In genomic region chr8:64204801-64205311, GRCm38 (mm10) we compare ENCODE assay signal across 7 mouse cellular contexts. TPM values are rescaled to one million over a fixed set of nuclear protein-coding genes. Genes with fewer than 3 reads are reported as not detected.
DNase-seq lines count a peak whose midpoint lies in the region; ATAC-seq and TF ChIP-seq lines count a peak whose summit lies in the region.

No protein-coding gene starts in this region.

- H3K4me3 ChIP-seq in E14TG2a.4 (replicated peaks; ENCODE audit: low read length), result peak overlapping the region; percentile 79
- H3K4me3 ChIP-seq in hindbrain, embryonic 11.5 days (ENCODE audit: low read depth, low read length), result peak overlapping the region; percentile 62
- H3K4me3 ChIP-seq in liver, embryonic 13.5 days (replicated peaks), result peak overlapping the region; percentile 53
- peak overlapping the region; percentile 60 for H3K4me3 ChIP-seq in neural tube, embryonic 14.5 days (ENCODE audit: low read depth, low read length)

- under 1% methylated on average over 19 of the region's 19 CpGs for WGBS in hindbrain, embryonic 11.5 days
- under 1% methylated on average over 19 of the region's 19 CpGs for WGBS in liver, embryonic 13.5 days (ENCODE audit: insufficient replicate concordance)
- WGBS in neural tube, embryonic 14.5 days, result under 1% methylated on average over 19 of the region's 19 CpGs

- no peaks in the 10 kb centered on the region for H3K9me3 ChIP-seq in E14TG2a.4 (ENCODE audit: low read length)
- no peaks in the 10 kb centered on the region for H3K9me3 ChIP-seq in hindbrain, embryonic 11.5 days (ENCODE audit: control insufficient read depth, low read length)
- no peaks in the 10 kb centered on the region for H3K9me3 ChIP-seq in liver, embryonic 13.5 days (replicated peaks)
- no peaks in the 10 kb centered on the region for H3K9me3 ChIP-seq in neural tube, embryonic 14.5 days (ENCODE audit: control insufficient read depth, low read length)

- peak overlapping the region; percentile 58 for H3K9ac ChIP-seq in hindbrain, embryonic 11.5 days (ENCODE audit: low read depth, low read length)
- no peak overlapping the region for H3K9ac ChIP-seq in liver, embryonic 13.5 days
- H3K9ac ChIP-seq in neural tube, embryonic 14.5 days (replicated peaks; ENCODE audit: low read depth, low read length), result peak overlapping the region; percentile 63

- peaks cover 34% of the 10 kb centered on the region for H3K4me1 ChIP-seq in E14TG2a.4 (replicated peaks; ENCODE audit: low read depth, low read length)
- H3K4me1 ChIP-seq in hindbrain, embryonic 11.5 days (replicated peaks; ENCODE audit: control insufficient read depth, insufficient read depth, low read length), result no peaks in the 10 kb centered on the region; the same call in 1 of the 2 replicates
- no peaks in the 10 kb centered on the region for H3K4me1 ChIP-seq in liver, embryonic 13.5 days (replicated peaks)
- H3K4me1 ChIP-seq in neural tube, embryonic 14.5 days (ENCODE audit: control insufficient read depth, insufficient read depth, low read length), result no peaks in the 10 kb centered on the region

- no peak for TF ChIP-seq CTCF in E14TG2a.4 (conservative IDR thresholded peaks at IDR 0.05; ENCODE audit: low read length)

- H3K36me3 ChIP-seq in E14TG2a.4 (ENCODE audit: insufficient read depth, low read length), result no peaks in the 10 kb centered on the region
- no peaks in the 10 kb centered on the region for H3K36me3 ChIP-seq in hindbrain, embryonic 11.5 days (ENCODE audit: control insufficient read depth, insufficient read depth, low read length)
- no peaks in the 10 kb centered on the region for H3K36me3 ChIP-seq in liver, embryonic 13.5 days
- H3K36me3 ChIP-seq in neural tube, embryonic 14.5 days (ENCODE audit: control insufficient read depth, insufficient read depth, low read length), result no peaks in the 10 kb centered on the region

- peak overlapping the region; percentile 98 for H3K4me2 ChIP-seq in hindbrain, embryonic 11.5 days (replicated peaks; ENCODE audit: low read depth, low read length)
- peak overlapping the region; percentile 68 for H3K4me2 ChIP-seq in liver, embryonic 13.5 days
- peak overlapping the region; percentile 98 for H3K4me2 ChIP-seq in neural tube, embryonic 14.5 days (ENCODE audit: low read depth, low read length)

- peak; percentile 38 for DNase-seq in ES-CJ7 (ENCODE audit: low read depth, low spot score)
- peak; percentile 45 for DNase-seq in embryo, embryonic 11 days
- DNase-seq in hindbrain, embryonic 11.5 days (ENCODE audit: low spot score), result peak; percentile 55
- DNase-seq in liver, embryonic 13.5 days, result no peak
- DNase-seq in T-cell, adult 2 months (ENCODE audit: low spot score), result no peak

- H3K27ac ChIP-seq in hindbrain, embryonic 11.5 days (ENCODE audit: low read depth, low read length), result no peak overlapping the region
- H3K27ac ChIP-seq in liver, embryonic 13.5 days, result no peak overlapping the region
- H3K27ac ChIP-seq in neural tube, embryonic 14.5 days (ENCODE audit: low read depth, low read length), result no peak overlapping the region

- ATAC-seq in hindbrain, embryonic 11.5 days (ENCODE audit: low FRiP score), result peak; percentile 51
- ATAC-seq in liver, embryonic 13.5 days (ENCODE audit: low read depth), result no peak
- ATAC-seq in neural tube, embryonic 14.5 days (ENCODE audit: low read depth), result peak; percentile 44

- H3K27me3 ChIP-seq in E14TG2a.4 (ENCODE audit: insufficient read depth, low read length), result peaks cover 42% of the 10 kb centered on the region
- H3K27me3 ChIP-seq in hindbrain, embryonic 11.5 days (ENCODE audit: control insufficient read depth, insufficient read depth, low read length), result peaks cover 5% of the 10 kb centered on the region
- H3K27me3 ChIP-seq in liver, embryonic 13.5 days, result peaks cover 42% of the 10 kb centered on the region
- no peaks in the 10 kb centered on the region for H3K27me3 ChIP-seq in neural tube, embryonic 14.5 days (ENCODE audit: control insufficient read depth, insufficient read depth, low read length)

RNA-seq across cellular contexts. Expression of gene Tll1, which starts 1.2 kb away (rescaled TPM):
- polyA plus RNA-seq in hindbrain, embryonic 11.5 days (2014; fragmentation: Nextera tagmentation; extraction: Ambion mirVana), result 1.3 and 1.6 TPM in 2 replicates
- 0.08 and 0.13 TPM in 2 replicates for polyA plus RNA-seq in liver, embryonic 13.5 days (2015; fragmentation: Nextera tagmentation; extraction: Ambion mirVana)
- 2.6 and 3.5 TPM in 2 replicates for polyA plus RNA-seq in neural tube, embryonic 14.5 days (2014; fragmentation: Nextera tagmentation; extraction: Ambion mirVana)

Comparison
In these comparisons a context has a peak if more than half of its experiments do, and no peak if none do; other contexts are left out.
1. DNase-seq: peak in ES-CJ7 (single experiment), embryo, embryonic 11 days (single experiment) and hindbrain, embryonic 11.5 days (single experiment); none in liver, embryonic 13.5 days (single experiment) and T-cell, adult 2 months (single experiment).
2. Peak in every context shown above with its lines, with median percentiles within 50 percentile points of each other: H3K4me3 ChIP-seq and H3K4me2 ChIP-seq.